Mouse (Mus musculus) C2C12 (cell line): Measurements from ENCODE around the gene Rcc2. TPM values are rescaled to one million over a fixed set of nuclear protein-coding genes. Genes with fewer than 3 reads are reported as not detected.

ENCODE experiments used
- H3K27me3 ChIP-seq: one replicate; pipeline ENCODE4 v1.6.1; 2011; ENCODE audit not compliant: control insufficient read depth, insufficient read depth, insufficient read length
- H3K36me3 ChIP-seq: one replicate; pipeline ENCODE4 v1.6.1; 2011; ENCODE audit not compliant: control insufficient read depth, insufficient read depth
- H3K4me3 ChIP-seq: one replicate; pipeline ENCODE4 v1.5.1; 2011; ENCODE audit warnings: mild to moderate bottlenecking, control low read depth; ENCODE audit not compliant: poor library complexity, insufficient read depth, severe bottlenecking
- H3K79me2 ChIP-seq: one replicate; pipeline ENCODE4 v1.6.1; 2011; ENCODE audit not compliant: control insufficient read depth, insufficient read depth
- H3K79me3 ChIP-seq: one replicate; pipeline ENCODE4 v1.6.1; 2011; ENCODE audit warnings: low read depth, control low read depth
- H3ac ChIP-seq: one replicate; pipeline ENCODE3; 2011; ENCODE audit warnings: low read depth; ENCODE audit not compliant: control insufficient read depth, insufficient read length
- CEBPB ChIP-seq: IDR thresholded peaks from one replicate; pipeline ENCODE4 v1.6.1; 2011; ENCODE audit warnings: low read depth, mild to moderate bottlenecking, control low read depth, moderate library complexity
- CTCF ChIP-seq: IDR thresholded peaks from one replicate; pipeline ENCODE4 v1.5.1; 2011; ENCODE audit not compliant: control insufficient read depth, insufficient read depth, insufficient read length
- FOSL1 ChIP-seq: IDR thresholded peaks from one replicate; pipeline ENCODE4 v1.8.0; 2011; ENCODE audit warnings: mild to moderate bottlenecking, low read length; ENCODE audit not compliant: poor library complexity, insufficient read depth, severe bottlenecking
- MAX ChIP-seq: IDR thresholded peaks from one replicate; pipeline ENCODE4 v1.6.1; 2011; ENCODE audit warnings: mild to moderate bottlenecking, control low read depth
- MYOD1 ChIP-seq: IDR thresholded peaks from one replicate; pipeline ENCODE4 v1.6.1; 2011; ENCODE audit warnings: low read depth; ENCODE audit not compliant: control insufficient read depth, insufficient read length
- MYOG ChIP-seq: IDR thresholded peaks from one replicate; pipeline ENCODE4 v1.6.1; 2011; ENCODE audit not compliant: control insufficient read depth, insufficient read length; ENCODE audit errors: extremely low read depth
- USF1 ChIP-seq: IDR thresholded peaks from one replicate; pipeline ENCODE4 v1.6.1; 2011; ENCODE audit warnings: low read depth, mild to moderate bottlenecking, control low read depth, moderate library complexity
- polyA plus RNA-seq: library from polyadenylated mRNA; unstranded; fragments of >200 nt; fragmentation: generic; extraction: Trizol; gene quantifications from one replicate; pipeline ENCODE4 v1.2.1, GENCODE M21; 2012; ENCODE audit warnings: missing spikeins

Gene Rcc2
- polyA plus RNA-seq, 1 experiment: 213 TPM

DNA sequence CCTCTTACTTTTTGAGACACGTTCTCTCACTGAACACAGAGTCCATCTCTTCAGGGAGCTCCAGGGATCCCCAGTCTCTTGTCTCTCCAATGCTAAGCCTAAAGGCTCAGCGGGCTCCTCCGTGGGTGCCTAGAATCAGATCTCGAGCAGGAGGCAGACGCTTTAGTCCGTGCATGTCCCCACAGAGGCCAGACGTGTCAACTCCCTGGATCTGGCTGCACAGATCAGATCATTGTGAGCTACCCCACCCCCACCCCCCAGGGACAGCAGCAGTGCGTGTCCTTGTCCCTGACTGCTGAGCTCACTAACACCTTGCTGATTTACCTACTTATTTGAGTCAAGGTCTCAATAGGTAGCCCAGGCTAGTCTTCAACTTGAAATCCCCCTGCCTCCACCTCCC, 16.7 kb upstream of the Rcc2 start:
- Histone ChIP-seq H3K27me3 (no peaks in the 10 kb centered on the region), H3ac (no peak overlapping the region), H3K79me3 (no peaks in the 10 kb centered on the region), H3K36me3 (no peaks in the 10 kb centered on the region), H3K79me2 (no peaks in the 10 kb centered on the region), H3K4me3 (no peak overlapping the region)
- TF ChIP-seq CTCF: no peak
- no peak for TF ChIP-seq FOSL1
- TF ChIP-seq USF1: no peak
- TF ChIP-seq MYOD1: no peak
- TF ChIP-seq MAX: no peak
- no peak for TF ChIP-seq MYOG
- no peak for TF ChIP-seq CEBPB

DNA sequence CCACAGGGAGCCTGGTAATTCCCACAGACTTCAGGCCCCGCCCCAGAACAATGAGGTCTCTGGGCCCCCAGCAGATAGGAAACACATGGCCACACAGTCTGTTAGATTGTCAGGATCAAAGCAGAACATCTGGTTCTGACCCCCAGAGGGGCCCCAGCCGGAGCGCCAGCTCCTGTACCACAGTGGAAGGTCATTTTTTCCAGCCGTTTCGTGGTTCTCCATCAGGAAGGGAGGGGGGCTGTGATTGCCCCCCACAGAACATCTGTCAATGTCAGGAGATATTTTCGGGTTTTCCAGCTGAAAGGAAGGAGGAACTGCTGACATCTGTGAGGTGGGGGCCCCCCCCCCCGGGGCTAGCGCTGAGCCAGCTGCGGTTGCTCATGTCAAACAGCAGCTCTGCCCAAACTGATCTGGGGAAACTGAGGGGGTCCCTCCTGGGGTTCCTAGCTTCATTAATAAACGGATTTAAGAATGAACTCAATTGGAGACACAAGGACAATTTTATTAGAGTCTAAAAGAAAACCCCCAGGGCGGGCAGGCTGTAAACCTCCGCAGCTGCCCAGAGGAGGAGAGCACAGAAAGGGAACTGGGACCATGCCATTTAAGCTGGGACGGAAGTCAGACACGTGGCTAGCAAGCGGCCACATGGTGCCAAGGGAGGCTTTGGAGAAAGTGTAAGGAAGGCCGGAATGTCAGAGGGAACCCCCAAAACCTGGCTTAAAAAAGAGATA, 16.0 kb upstream of the Rcc2 start:
- Histone ChIP-seq H3K79me2 (no peaks in the 10 kb centered on the region), H3K4me3 (no peak overlapping the region), H3K27me3 (no peaks in the 10 kb centered on the region), H3ac (no peak overlapping the region), H3K79me3 (no peaks in the 10 kb centered on the region), H3K36me3 (no peaks in the 10 kb centered on the region)
- no peak for TF ChIP-seq FOSL1
- no peak for TF ChIP-seq USF1
- no peak for TF ChIP-seq MYOD1
- TF ChIP-seq MAX: no peak
- TF ChIP-seq MYOG: no peak
- no peak for TF ChIP-seq CTCF
- no peak for TF ChIP-seq CEBPB

DNA sequence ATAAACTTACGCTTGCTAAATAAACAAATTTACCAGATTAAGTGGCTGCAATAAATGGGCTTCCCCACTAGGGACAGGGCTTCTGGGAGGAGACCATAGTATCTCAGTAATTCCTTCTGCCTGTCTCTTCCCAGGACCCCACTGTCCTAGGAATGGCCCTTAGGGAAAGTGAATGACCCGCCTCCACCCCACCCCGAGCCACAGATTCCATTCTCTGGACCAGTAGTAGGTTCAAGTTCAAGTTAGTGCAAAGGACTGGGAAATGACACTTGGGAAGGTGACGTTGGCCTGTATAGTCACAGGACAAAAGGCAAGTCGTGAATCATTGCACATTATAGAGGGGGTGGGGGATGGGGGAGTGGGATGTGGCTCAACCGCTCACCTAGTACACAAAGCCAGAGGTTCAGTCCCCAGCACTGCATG, 15.4 kb upstream of the Rcc2 start:
- Histone ChIP-seq H3K79me3 (no peaks in the 10 kb centered on the region), H3K4me3 (no peak overlapping the region), H3ac (no peak overlapping the region), H3K79me2 (no peaks in the 10 kb centered on the region), H3K36me3 (no peaks in the 10 kb centered on the region), H3K27me3 (no peaks in the 10 kb centered on the region)
- TF ChIP-seq CEBPB: no peak
- TF ChIP-seq FOSL1: no peak
- TF ChIP-seq MAX: no peak
- no peak for TF ChIP-seq MYOD1
- TF ChIP-seq MYOG: no peak
- no peak for TF ChIP-seq USF1
- no peak for TF ChIP-seq CTCF

DNA sequence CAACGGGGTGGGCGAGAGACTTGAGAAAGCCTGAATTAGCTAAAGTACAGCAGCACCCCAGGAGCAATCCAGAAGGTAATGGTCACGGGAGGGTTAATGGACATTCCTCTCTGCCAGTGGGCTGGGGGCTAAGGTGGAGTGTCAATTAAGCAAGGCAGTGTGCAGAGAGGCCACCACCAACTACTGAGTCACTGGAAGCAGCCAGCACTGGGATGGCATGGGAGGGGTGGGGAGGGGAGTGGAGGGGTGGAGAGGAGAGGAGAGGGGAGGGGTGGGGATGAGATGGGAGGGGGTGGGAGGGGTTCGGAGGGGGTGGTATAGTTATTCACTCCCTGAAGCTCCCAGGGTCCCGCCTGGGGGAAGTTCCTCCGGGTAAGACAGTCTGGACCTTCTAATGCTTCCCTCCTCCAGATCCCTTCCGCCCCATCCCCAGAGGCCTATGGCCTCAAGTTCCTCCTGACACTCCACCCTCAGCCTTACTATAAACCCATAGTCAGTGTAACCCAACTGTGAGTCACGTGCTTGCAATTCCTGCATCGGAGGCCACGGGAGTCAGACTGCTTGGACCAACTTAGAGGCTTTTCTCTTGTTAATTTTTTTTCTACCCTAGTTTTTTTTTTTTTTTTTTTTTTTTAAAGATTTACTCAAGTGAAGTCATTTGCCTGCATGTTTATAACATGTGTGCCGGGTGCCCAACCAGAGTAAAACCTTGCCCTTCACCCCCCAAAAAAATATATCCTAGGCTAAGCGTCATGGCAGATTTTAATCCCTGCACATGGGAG, 12.1 kb upstream of the Rcc2 start:
- H3K36me3 ChIP-seq: no peaks in the 10 kb centered on the region
- H3K79me3 ChIP-seq: no peaks in the 10 kb centered on the region
- no peaks in the 10 kb centered on the region for H3K79me2 ChIP-seq
- no peak for TF ChIP-seq MYOG
- TF ChIP-seq CEBPB: no peak
- TF ChIP-seq FOSL1: no peak
- no peak for TF ChIP-seq MYOD1
- peak; percentile 96 for TF ChIP-seq USF1
- no peak for TF ChIP-seq CTCF
- peak; percentile 90 for TF ChIP-seq MAX
- no peak overlapping the region for H3K4me3 ChIP-seq
- H3ac ChIP-seq: peak overlapping the region; percentile 32
- H3K27me3 ChIP-seq: no peaks in the 10 kb centered on the region

DNA sequence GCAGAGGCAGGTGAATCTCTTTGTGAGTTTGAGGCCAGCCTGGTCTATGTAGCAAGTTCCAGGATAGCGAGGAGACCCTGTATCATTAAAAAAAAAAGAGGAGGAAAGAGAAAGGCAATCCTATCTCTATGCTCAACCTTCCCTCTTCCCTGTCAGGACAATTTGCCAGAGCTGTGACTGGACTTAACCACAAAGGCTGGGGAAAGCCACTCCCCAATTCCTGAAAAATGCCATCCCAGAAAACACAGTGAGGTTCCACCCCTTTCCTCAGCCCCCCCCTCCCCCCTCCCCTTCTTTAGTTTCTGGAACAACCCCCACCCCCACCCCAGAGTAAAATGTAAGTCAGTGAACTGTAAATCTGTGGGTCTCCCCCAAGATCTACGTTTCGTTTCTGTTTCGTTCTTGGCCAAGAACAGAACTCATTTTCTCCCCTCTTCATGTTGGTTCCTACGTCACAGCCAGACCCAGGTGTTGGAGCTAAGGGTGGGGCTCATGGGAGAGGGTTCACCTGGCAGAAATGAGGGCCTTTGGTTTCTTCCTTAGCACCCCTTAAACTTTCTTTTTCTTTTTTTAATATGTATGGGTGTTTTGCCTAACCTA, 11.4 kb upstream of the Rcc2 start:
- Histone ChIP-seq H3K79me2 (no peaks in the 10 kb centered on the region), H3ac (peak overlapping the region; percentile 32), H3K4me3 (no peak overlapping the region), H3K79me3 (no peaks in the 10 kb centered on the region), H3K36me3 (no peaks in the 10 kb centered on the region), H3K27me3 (no peaks in the 10 kb centered on the region)
- TF ChIP-seq MYOD1 (no peak), MAX (no peak), MYOG (no peak), USF1 (no peak), FOSL1 (no peak), CTCF (no peak), CEBPB (no peak)
